Comparison of ENCODE assay signal across 9 mouse cellular contexts in genomic region chr17:87367640-87368039, GRCm38 (mm10). TPM values are rescaled to one million over a fixed set of nuclear protein-coding genes. Genes with fewer than 3 reads are reported as not detected.
DNase-seq lines count a peak whose midpoint lies in the region; ATAC-seq and TF ChIP-seq lines count a peak whose summit lies in the region.
"Had no signal": no experiment of that assay in that cellular context is flagged by ENCODE, and none has a peak within 500 bp of the region (broad histone marks: within the 10 kb centered on the region; RNA-seq: fewer than 3 reads in every experiment).

No protein-coding gene starts in this region.

- POLR2A ChIA-PET in Patski (lab: Charles Lee), result no interaction called here

- H3K27me3 ChIP-seq in hindbrain, embryonic 10.5 days (ENCODE audit: insufficient read depth, poor library complexity, severe bottlenecking), result no peaks in the 10 kb centered on the region
- H3K27me3 ChIP-seq in hindbrain, embryonic 12.5 days, result 0 out of 2 replicates have a peak, but pooled peaks cover 4% of the 10 kb centered on the region
- no peaks in the 10 kb centered on the region for H3K27me3 ChIP-seq in Patski
- H3K27me3 ChIP-seq in forebrain, postnatal 0 days (ENCODE audit: insufficient read depth, low read length), result no peaks in the 10 kb centered on the region
- no peaks in the 10 kb centered on the region for H3K27me3 ChIP-seq in hindbrain, embryonic 16.5 days (replicated peaks; ENCODE audit: control insufficient read depth, insufficient read depth, low read length)
- H3K27me3 ChIP-seq in limb, embryonic 13.5 days, result peaks cover 6% of the 10 kb centered on the region; the same call in 1 of the 2 replicates

- 66% methylated on average over 3 of the region's 3 CpGs for WGBS in hindbrain, embryonic 10.5 days
- 66% methylated on average over 3 of the region's 3 CpGs for WGBS in hindbrain, embryonic 12.5 days
- 38% methylated on average over 3 of the region's 3 CpGs for WGBS in forebrain, postnatal 0 days
- WGBS in hindbrain, embryonic 16.5 days, result 58% methylated on average over 3 of the region's 3 CpGs
- 56% methylated on average over 3 of the region's 3 CpGs for WGBS in limb, embryonic 13.5 days

- ATAC-seq in hindbrain, embryonic 12.5 days (ENCODE audit: low FRiP score), result no peak
- ATAC-seq in Patski, result peak; percentile 10
- peak; percentile 54 for ATAC-seq in forebrain, postnatal 0 days
- ATAC-seq in hindbrain, embryonic 16.5 days, result peak; percentile 66
- no peak for ATAC-seq in limb, embryonic 13.5 days (ENCODE audit: low FRiP score, low read depth)

- H3K27ac ChIP-seq in hindbrain, embryonic 10.5 days, result peak overlapping the region; percentile 74
- H3K27ac ChIP-seq in hindbrain, embryonic 12.5 days, result no peak overlapping the region
- H3K27ac ChIP-seq in forebrain, postnatal 0 days (ENCODE audit: low read depth, low read length), result no peak overlapping the region
- H3K27ac ChIP-seq in hindbrain, embryonic 16.5 days (ENCODE audit: low read depth, low read length), result peak overlapping the region; percentile 21; the same call in 1 of the 2 replicates
- peak overlapping the region; percentile 10; the same call in 1 of the 2 replicates for H3K27ac ChIP-seq in limb, embryonic 13.5 days

- in situ Hi-C loops in Patski (cut with MboI; ENCODE audit: low pct_unique_long_range_greater_than_20kb), result no loop called here

- no peak for DNase-seq in hindbrain, embryonic 10.5 days (ENCODE audit: low spot score)
- no peak for DNase-seq in Patski (ENCODE audit: low read depth, low spot score)
- peak; percentile 65 for DNase-seq in forebrain, postnatal 0 days
- peak; percentile 72 for DNase-seq in testis, postnatal 14 days (ENCODE audit: low spot score)
- no peak for DNase-seq in retina, embryonic 14.5 days (ENCODE audit: low spot score)

- no peaks in the 10 kb centered on the region for H3K36me3 ChIP-seq in hindbrain, embryonic 10.5 days
- no peaks in the 10 kb centered on the region for H3K36me3 ChIP-seq in hindbrain, embryonic 12.5 days
- no peaks in the 10 kb centered on the region for H3K36me3 ChIP-seq in forebrain, postnatal 0 days (ENCODE audit: insufficient read depth)
- no peaks in the 10 kb centered on the region for H3K36me3 ChIP-seq in hindbrain, embryonic 16.5 days (ENCODE audit: control insufficient read depth, insufficient read depth, low read length)
- H3K36me3 ChIP-seq in limb, embryonic 13.5 days, result no peaks in the 10 kb centered on the region

- no peaks in the 10 kb centered on the region for H3K9me3 ChIP-seq in hindbrain, embryonic 10.5 days
- no peaks in the 10 kb centered on the region for H3K9me3 ChIP-seq in hindbrain, embryonic 12.5 days (replicated peaks)
- no peaks in the 10 kb centered on the region for H3K9me3 ChIP-seq in forebrain, postnatal 0 days (ENCODE audit: low read length)
- H3K9me3 ChIP-seq in hindbrain, embryonic 16.5 days (ENCODE audit: control insufficient read depth, low read length), result no peaks in the 10 kb centered on the region
- H3K9me3 ChIP-seq in limb, embryonic 13.5 days, result no peaks in the 10 kb centered on the region

- no peak overlapping the region for H3K9ac ChIP-seq in hindbrain, embryonic 12.5 days
- H3K9ac ChIP-seq in forebrain, postnatal 0 days, result no peak overlapping the region
- no peak overlapping the region for H3K9ac ChIP-seq in hindbrain, embryonic 16.5 days (ENCODE audit: low read depth, low read length)
- no peak overlapping the region for H3K9ac ChIP-seq in limb, embryonic 13.5 days

- CTCF ChIA-PET in Patski (lab: Charles Lee), result interaction anchor here (1.1 to 2.0 kb wide), 3 partner anchors 12 to 37 kb away, joined by 3 to 8 read pairs (median 4); no protein-coding TSS in a partner anchor

- no peak overlapping the region for H3K4me3 ChIP-seq in hindbrain, embryonic 10.5 days
- H3K4me3 ChIP-seq in hindbrain, embryonic 12.5 days, result no peak overlapping the region
- no peak overlapping the region for H3K4me3 ChIP-seq in forebrain, postnatal 0 days (ENCODE audit: low read depth, low read length)
- no peak overlapping the region for H3K4me3 ChIP-seq in hindbrain, embryonic 16.5 days (ENCODE audit: low read length)
- H3K4me3 ChIP-seq in limb, embryonic 13.5 days, result no peak overlapping the region

- TF ChIP-seq CTCF in Patski (IDR thresholded peaks at IDR 0.05), result no peak
- TF ChIP-seq CTCF in forebrain, postnatal 0 days (IDR thresholded peaks at IDR 0.05; ENCODE audit: low read depth), result no peak

- peaks cover 62% of the 10 kb centered on the region for H3K4me1 ChIP-seq in hindbrain, embryonic 10.5 days (replicated peaks)
- H3K4me1 ChIP-seq in hindbrain, embryonic 12.5 days, result peaks cover 44% of the 10 kb centered on the region
- peaks cover 18% of the 10 kb centered on the region for H3K4me1 ChIP-seq in forebrain, postnatal 0 days (ENCODE audit: insufficient read depth)
- peaks cover 26% of the 10 kb centered on the region for H3K4me1 ChIP-seq in hindbrain, embryonic 16.5 days (ENCODE audit: control insufficient read depth, insufficient read depth, low read depth, low read length)
- H3K4me1 ChIP-seq in limb, embryonic 13.5 days, result peaks cover 45% of the 10 kb centered on the region

- no peak overlapping the region for H3K4me2 ChIP-seq in hindbrain, embryonic 12.5 days (replicated peaks)
- H3K4me2 ChIP-seq in forebrain, postnatal 0 days (ENCODE audit: low read depth), result no peak overlapping the region
- H3K4me2 ChIP-seq in hindbrain, embryonic 16.5 days (ENCODE audit: low read length), result no peak overlapping the region
- no peak overlapping the region for H3K4me2 ChIP-seq in limb, embryonic 13.5 days (replicated peaks)

RNA-seq across cellular contexts. Expression of gene Stpg4, which starts 59.9 kb away (rescaled TPM):
- polyA plus RNA-seq in hindbrain, embryonic 10.5 days (2016; fragmentation: Nextera tagmentation; extraction: Ambion mirVana), result not detected in 2 replicates
- 0.34 TPM in 1 of 2 replicates, not detected in the other for polyA plus RNA-seq in hindbrain, embryonic 12.5 days (2016; fragmentation: Nextera tagmentation; extraction: Ambion mirVana)
- not detected for polyA plus RNA-seq in Patski (2021)
- total RNA-seq in forebrain, postnatal 0 days (2014; rRNA removed), result not detected in 2 replicates
- not detected in 2 replicates for polyA plus RNA-seq in forebrain, postnatal 0 days (2015; fragmentation: Nextera tagmentation; extraction: Ambion mirVana)
- polyA plus RNA-seq in hindbrain, embryonic 16.5 days (2015; fragmentation: Nextera tagmentation; extraction: Ambion mirVana), result 0.19 TPM in 1 of 2 replicates, not detected in the other
- not detected in 2 replicates for polyA plus RNA-seq in limb, embryonic 13.5 days (2015; fragmentation: Nextera tagmentation; extraction: Ambion mirVana)
- polyA plus RNA-seq: embryonic facial prominence, embryonic 11.5 days had no signal

Comparison
In these comparisons a context has a peak if more than half of its experiments do, and no peak if none do; other contexts are left out.
1. H3K27ac ChIP-seq: peak in hindbrain, embryonic 10.5 days (single experiment), hindbrain, embryonic 16.5 days (single experiment) and limb, embryonic 13.5 days (single experiment); none in hindbrain, embryonic 12.5 days (single experiment) and forebrain, postnatal 0 days (single experiment).
2. ATAC-seq: peak in Patski (single experiment), forebrain, postnatal 0 days (single experiment) and hindbrain, embryonic 16.5 days (single experiment); none in hindbrain, embryonic 12.5 days (single experiment) and limb, embryonic 13.5 days (single experiment).
3. DNase-seq: peak in forebrain, postnatal 0 days (single experiment) and testis, postnatal 14 days (single experiment); none in hindbrain, embryonic 10.5 days (single experiment), Patski (single experiment) and retina, embryonic 14.5 days (single experiment).